Mouse (Mus musculus) frontal cortex, postnatal 25 days (tissue): ENCODE results near the gene Mdm4.
A peak's percentile ranks its signal among the peaks of the same experiment; 100 is the strongest.

Source experiments
- DNase-seq, 2 experiments: peaks; one replicate each; pipeline ENCODE4 v3.0.0; 2022; ENCODE audit warnings: low spot score in 2 of 2

Gene Mdm4

GRCm38 (mm10) chr1:132938975-132939374, 91.4 kb downstream of the Mdm4 start:
- DNase-seq = no peak

GRCm38 (mm10) chr1:132937296-132938030, 92.9 kb downstream of the Mdm4 start:
- no peak for DNase-seq

GRCm38 (mm10) chr1:132934856-132935255, 95.5 kb downstream of the Mdm4 start:
- DNase-seq = peak in 1 of 2 experiments; percentile 56

GRCm38 (mm10) chr1:132932421-132932820, 97.9 kb downstream of the Mdm4 start:
- no peak for DNase-seq

- DNase-seq = no peak
These were observed 100.1 kb downstream of the Mdm4 start for GRCm38 (mm10) chr1:132930291-132930690.

- no peak for DNase-seq
These were observed 101.5 kb downstream of the Mdm4 start for GRCm38 (mm10) chr1:132928907-132929250.

- no peak for DNase-seq
These were observed 102.1 kb downstream of the Mdm4 start for GRCm38 (mm10) chr1:132928032-132928906.

GRCm38 (mm10) chr1:132925270-132925669, 105.1 kb downstream of the Mdm4 start:
- DNase-seq = no peak

- no peak for DNase-seq
These were observed 108.1 kb downstream of the Mdm4 start for GRCm38 (mm10) chr1:132922257-132922656.

- DNase-seq = no peak
These were observed 109.3 kb downstream of the Mdm4 start for GRCm38 (mm10) chr1:132921071-132921470.

GRCm38 (mm10) chr1:132919258-132919657, 111.1 kb downstream of the Mdm4 start:
- DNase-seq = no peak

- no peak for DNase-seq
These were observed 112.2 kb downstream of the Mdm4 start for GRCm38 (mm10) chr1:132918117-132918680.

- no peak for DNase-seq
These were observed 112.8 kb downstream of the Mdm4 start for GRCm38 (mm10) chr1:132917554-132917953.

GRCm38 (mm10) chr1:132915849-132916493, 114.4 kb downstream of the Mdm4 start:
- DNase-seq = peak in 1 of 2 experiments; percentile 52

GRCm38 (mm10) chr1:132910414-132911041, 119.8 kb downstream of the Mdm4 start:
- DNase-seq = no peak

- no peak for DNase-seq
These were observed 120.4 kb downstream of the Mdm4 start for GRCm38 (mm10) chr1:132909951-132910350.
